Mouse (Mus musculus): ENCODE data around the gene Tomm40. TPM values are rescaled to one million over a fixed set of nuclear protein-coding genes. Genes with fewer than 3 reads are reported as not detected.
A peak's percentile ranks its signal among the peaks of the same experiment; 100 is the strongest.

Tomm40 gene
- total RNA-seq, 2 experiments from 2014 or later = 157 to 171 TPM

- DNase-seq = no peak
Observed at GRCm38 (mm10) chr7:19705271-19705670, 10.0 kb downstream of the Tomm40 start.

DNA sequence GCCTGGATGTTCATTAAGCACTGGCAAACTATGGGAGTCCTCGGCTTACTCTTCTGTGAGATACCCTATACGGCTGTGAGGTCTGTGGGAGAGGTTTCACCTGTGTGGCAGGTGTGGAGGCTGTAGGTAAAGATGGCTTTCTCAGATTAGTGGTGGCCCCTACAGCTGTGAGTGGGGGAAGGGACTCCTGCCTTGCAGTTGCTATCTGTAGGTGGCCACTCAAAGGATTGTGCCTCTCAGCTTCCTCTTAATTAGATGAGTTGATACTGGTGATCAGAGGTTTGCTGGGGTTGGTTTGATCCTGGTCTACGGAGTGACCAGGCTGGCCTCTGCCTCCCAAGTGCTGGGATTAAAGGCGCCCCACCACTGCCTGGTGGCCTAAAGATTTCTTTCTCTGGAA is 10.8 kb downstream of the Tomm40 start:
- DNase-seq = no peak

DNA sequence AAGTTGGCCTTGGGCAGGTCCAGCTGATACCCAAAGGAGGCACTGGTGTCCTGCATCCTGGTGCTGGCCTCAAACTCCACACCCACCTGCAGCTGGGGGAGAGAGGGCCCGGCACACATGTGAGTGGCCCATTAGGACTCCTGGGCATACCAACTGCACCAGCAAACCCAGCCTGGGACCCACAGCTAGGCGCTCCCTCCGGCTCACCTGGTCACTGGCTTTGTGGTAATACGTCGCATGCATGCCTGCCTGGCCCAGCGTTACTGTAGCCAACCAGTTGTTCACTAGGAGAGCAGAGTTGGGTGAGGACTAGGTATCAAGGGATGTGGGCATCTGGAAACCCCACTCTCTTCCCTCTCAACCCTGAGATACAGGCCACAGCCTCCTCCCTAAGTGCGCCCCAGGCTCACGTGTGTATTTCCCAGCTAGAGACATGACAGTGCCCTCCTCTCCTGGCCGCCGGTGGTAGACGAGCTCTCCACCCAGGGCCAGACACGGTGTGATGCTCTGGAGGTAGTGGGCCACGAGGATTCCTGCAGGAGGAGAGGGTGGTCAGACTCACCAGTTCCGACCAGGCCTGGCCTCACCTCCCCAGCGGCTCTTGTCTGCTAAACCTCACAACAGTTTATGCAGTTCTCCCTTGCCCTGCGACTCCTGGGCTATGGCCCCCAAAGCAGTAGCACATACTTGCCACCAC is 12.2 kb downstream of the Tomm40 start:
- no peak for DNase-seq

- DNase-seq = peak; percentile 85
Observed at GRCm38 (mm10) chr7:19701069-19701761, 14.0 kb downstream of the Tomm40 start.

- peak; percentile 7 for DNase-seq
Observed at GRCm38 (mm10) chr7:19700299-19701068, 14.8 kb downstream of the Tomm40 start.

GRCm38 (mm10) chr7:19699827-19700148 is 15.4 kb downstream of the Tomm40 start:
- no peak for DNase-seq

DNA sequence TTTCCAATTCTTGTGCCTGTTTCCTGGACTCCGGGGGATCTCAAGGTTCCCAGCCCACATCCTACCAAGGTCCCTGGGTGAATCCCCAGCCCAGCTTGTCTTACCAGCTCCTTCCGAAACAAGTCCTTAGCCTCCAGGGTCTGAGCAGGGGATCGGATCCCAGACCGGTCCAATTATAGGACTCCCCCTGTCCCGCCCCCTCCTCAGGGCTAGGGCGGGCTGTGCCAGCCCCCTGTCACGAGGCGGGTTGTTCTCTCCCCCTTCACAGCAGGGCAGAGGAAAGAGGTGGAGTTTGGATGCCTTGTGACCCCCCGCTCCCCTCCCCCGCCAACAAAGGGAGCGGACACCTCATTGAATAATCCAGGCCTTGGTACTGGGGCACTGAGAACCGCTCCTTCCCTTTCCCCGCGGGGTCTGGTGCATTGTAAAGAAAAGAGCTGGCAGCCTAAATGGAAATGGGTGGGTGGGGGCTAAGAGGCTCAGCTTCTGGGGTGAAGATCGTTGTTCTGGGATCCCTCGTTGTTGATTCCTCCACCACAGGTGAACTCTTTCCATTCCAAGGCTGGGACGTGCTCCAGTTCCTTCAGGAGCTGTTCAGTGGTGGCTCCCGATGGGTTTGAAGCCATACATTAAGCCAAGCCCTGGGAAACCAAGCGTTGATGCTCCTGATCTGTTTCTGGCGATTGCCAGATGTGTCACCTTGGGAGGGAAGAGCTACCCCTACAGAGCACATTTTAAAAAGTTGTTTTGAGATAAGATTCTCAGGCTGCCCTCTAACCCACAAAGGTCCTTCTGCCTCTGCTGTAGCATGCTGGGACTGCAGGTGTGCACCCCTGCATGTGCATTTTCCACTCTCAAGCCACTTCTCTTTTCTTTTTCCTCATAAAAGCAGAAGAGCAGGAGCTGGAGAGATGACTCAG is 16.1 kb downstream of the Tomm40 start, which contains the start of gene Apoe:
Gene Apoe (minus strand): TSS at position 282 of the 920 bp plus-strand sequence.
- DNase-seq = peak; percentile 77

GRCm38 (mm10) chr7:19697949-19698906 is 17.0 kb downstream of the Tomm40 start:
- DNase-seq = peak; percentile 40

GRCm38 (mm10) chr7:19696336-19696873 is 18.8 kb downstream of the Tomm40 start:
- peak; percentile 12 for DNase-seq

- DNase-seq = no peak
Observed at GRCm38 (mm10) chr7:19695881-19696280, 19.4 kb downstream of the Tomm40 start.

- no peak for DNase-seq
Observed at GRCm38 (mm10) chr7:19695213-19695594, 20.0 kb downstream of the Tomm40 start.

DNA sequence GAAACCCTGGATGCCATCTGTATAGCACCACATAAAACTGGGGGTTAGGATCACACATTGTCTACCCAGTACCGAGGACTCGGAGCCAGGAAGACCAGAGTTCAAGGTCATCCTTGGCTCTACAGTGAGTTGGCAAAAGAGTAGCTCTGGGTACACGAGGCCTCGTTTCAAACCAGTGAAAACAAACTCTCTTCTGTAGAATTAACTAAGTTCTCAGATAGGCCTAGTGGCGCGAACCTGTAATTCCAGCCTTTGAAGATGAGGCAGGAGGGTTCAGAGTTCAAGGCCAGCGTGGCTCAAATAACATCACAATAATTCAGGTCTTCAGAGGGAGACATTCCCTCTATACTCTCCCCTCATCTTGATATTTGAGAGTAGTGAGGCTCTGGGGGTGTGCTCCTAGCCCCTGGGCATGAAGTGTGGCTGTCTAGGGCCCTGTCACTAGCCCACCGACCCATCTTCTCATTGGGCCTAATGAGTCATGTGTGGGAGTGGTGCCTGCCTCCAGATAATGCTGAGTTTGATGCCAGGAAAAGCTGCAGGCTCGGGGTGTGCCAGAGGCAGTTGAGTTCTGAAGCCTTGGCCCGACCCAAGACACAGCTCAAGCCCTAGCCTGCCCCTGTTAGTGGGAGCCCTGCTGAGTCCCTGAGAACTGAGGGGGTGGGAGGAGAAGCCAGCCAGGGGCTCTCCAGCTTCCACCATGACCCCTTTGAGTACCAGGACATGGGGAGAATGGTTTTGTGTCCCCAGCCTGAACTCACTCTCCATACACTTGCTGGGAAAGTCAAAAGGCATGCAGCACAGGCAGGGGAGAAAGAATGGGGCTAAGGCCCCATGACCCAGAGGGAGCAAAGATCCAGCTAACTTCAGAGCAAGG is 20.7 kb downstream of the Tomm40 start:
- DNase-seq = peak; percentile 34

- peak; percentile 78 for DNase-seq
Observed at GRCm38 (mm10) chr7:19693421-19693820, 21.8 kb downstream of the Tomm40 start.

- peak; percentile 77 for DNase-seq
Observed at GRCm38 (mm10) chr7:19691873-19692865, 23.1 kb downstream of the Tomm40 start, which contains the start of gene Apoc1. Apoc1 (minus strand) TSS chr7:19692660.

- DNase-seq = no peak
Observed at GRCm38 (mm10) chr7:19691434-19691833, 23.8 kb downstream of the Tomm40 start.

GRCm38 (mm10) chr7:19690845-19691244 is 24.4 kb downstream of the Tomm40 start:
- peak; percentile 16 for DNase-seq

DNA sequence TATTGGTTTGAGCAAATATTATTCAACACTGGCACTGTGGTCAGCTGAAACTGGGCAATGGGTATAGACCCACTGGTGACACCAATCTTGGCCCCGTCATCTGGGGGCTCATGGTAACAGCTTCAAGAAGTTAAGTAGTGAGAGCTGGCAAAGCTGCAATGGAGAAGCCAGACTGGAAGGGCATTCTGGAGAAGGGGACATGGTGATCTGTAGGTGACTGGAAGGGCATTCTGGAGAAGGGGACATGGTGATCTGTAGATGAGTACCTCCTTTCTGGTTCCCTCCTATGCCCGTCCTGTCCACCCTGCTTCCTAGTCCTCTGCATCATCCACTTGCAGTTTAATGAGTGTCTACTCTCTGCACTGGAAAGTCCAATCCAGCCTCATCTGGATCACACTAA is 26.6 kb downstream of the Tomm40 start:
- DNase-seq = no peak

- no peak for DNase-seq
Observed at GRCm38 (mm10) chr7:19688101-19688500, 27.1 kb downstream of the Tomm40 start.
